33 mouse cellular contexts compared by ENCODE assay signal in genomic region chr5:151418551-151418950, GRCm38 (mm10). TPM values are rescaled to one million over a fixed set of nuclear protein-coding genes. Genes with fewer than 3 reads are reported as not detected.
A peak's percentile ranks its signal among the peaks of the same experiment; 100 is the strongest.
DNase-seq lines count a peak whose midpoint lies in the region; ATAC-seq and TF ChIP-seq lines count a peak whose summit lies in the region.
"Had no signal": no experiment of that assay in that cellular context is flagged by ENCODE, and none has a peak within 500 bp of the region (broad histone marks: within the 10 kb centered on the region; RNA-seq: fewer than 3 reads in every experiment).

No protein-coding gene starts in this region.

- no peak for TF ChIP-seq CTCF in heart, adult 2 months (IDR thresholded peaks at IDR 0.05)

- H3K79me2 ChIP-seq in heart, adult 2 months (replicated peaks; ENCODE audit: control insufficient read depth, insufficient read depth, low read length): no peaks in the 10 kb centered on the region

- no peak overlapping the region for H3K27ac ChIP-seq in heart, embryonic 12.5 days (ENCODE audit: poor library complexity, severe bottlenecking)
- H3K27ac ChIP-seq in heart, adult 2 months: no peak overlapping the region
- peak overlapping the region; percentile 62; the same call in 1 of the 2 replicates for H3K27ac ChIP-seq in liver, embryonic 12.5 days
- H3K27ac ChIP-seq: embryonic facial prominence, embryonic 15.5 days; heart, embryonic 10.5 days; hindbrain, embryonic 10.5 days; hindbrain, postnatal 0 days; kidney, postnatal 0 days; limb, embryonic 15.5 days; midbrain, embryonic 10.5 days; neural tube, embryonic 15.5 days had no signal

- no peak overlapping the region for H3K4me3 ChIP-seq in heart, embryonic 12.5 days
- H3K4me3 ChIP-seq in heart, adult 2 months: no peak overlapping the region
- no peak overlapping the region for H3K4me3 ChIP-seq in liver, embryonic 12.5 days
- H3K4me3 ChIP-seq: embryonic facial prominence, embryonic 15.5 days; heart, embryonic 10.5 days; hindbrain, embryonic 10.5 days; limb, embryonic 15.5 days; midbrain, embryonic 10.5 days; neural tube, embryonic 15.5 days had no signal

- intact Hi-C loops in heart, adult 2 months (cut with DNase I): no loop called here
- intact Hi-C loops in gastrocnemius, postnatal 14 days (cut with DNase I; ENCODE audit: low total_unique reads): no loop called here

- no peak overlapping the region for H3K4me2 ChIP-seq in heart, embryonic 12.5 days
- peak overlapping the region; percentile 51 for H3K4me2 ChIP-seq in liver, embryonic 12.5 days
- H3K4me2 ChIP-seq: embryonic facial prominence, embryonic 15.5 days; limb, embryonic 15.5 days; neural tube, embryonic 15.5 days had no signal

- no peak for TF ChIP-seq POLR2A in heart, adult 2 months (IDR thresholded peaks at IDR 0.05; ENCODE audit: insufficient read depth, low read depth, low read length)

- TF ChIP-seq EP300 in heart, adult 2 months (IDR thresholded peaks at IDR 0.05; ENCODE audit: insufficient read depth, low read depth, low read length): no peak

- 56% methylated on average over 2 of the region's 2 CpGs for WGBS in heart, embryonic 12.5 days
- 87% methylated on average over 2 of the region's 2 CpGs for WGBS in heart, adult 2 months
- 49% methylated on average over 2 of the region's 2 CpGs for WGBS in liver, embryonic 12.5 days (ENCODE audit: insufficient replicate concordance)

- no peak for DNase-seq in heart, adult 2 months
- peak; percentile 80 for DNase-seq in c-Kit-positive CD71-positive TER-119-positive erythroid progenitor cells, embryonic 14.5 days (ENCODE audit: low spot score)
- no peak for DNase-seq in embryo, embryonic 9.5 days (ENCODE audit: extremely low spot score)
- no peak for DNase-seq in cerebellum, adult 9-11 months
- no peak for DNase-seq in gastrocnemius, postnatal 14 days
- DNase-seq: adrenal gland, postnatal 25 days; cerebellum, adult 18-20 months; forebrain, postnatal 0 days; gastrocnemius, postnatal 36 days; heart, postnatal 10 days; kidney, adult 11 months; layer of hippocampus, adult 9-11 months; left cerebral cortex, postnatal 4 days; lung, postnatal 4 days; thymus, postnatal 25 days had no signal

- H3K9me3 ChIP-seq in heart, embryonic 12.5 days (replicated peaks): no peaks in the 10 kb centered on the region
- no peaks in the 10 kb centered on the region for H3K9me3 ChIP-seq in liver, embryonic 12.5 days (replicated peaks)
- H3K9me3 ChIP-seq: embryonic facial prominence, embryonic 15.5 days; heart, embryonic 10.5 days; hindbrain, embryonic 10.5 days; limb, embryonic 15.5 days; midbrain, embryonic 10.5 days; neural tube, embryonic 15.5 days had no signal

- H3K9ac ChIP-seq in heart, embryonic 12.5 days: no peak overlapping the region
- no peak overlapping the region for H3K9ac ChIP-seq in heart, adult 2 months (ENCODE audit: low read depth, low read length)
- H3K9ac ChIP-seq in liver, embryonic 12.5 days: no peak overlapping the region
- H3K9ac ChIP-seq: embryonic facial prominence, embryonic 15.5 days; forebrain, postnatal 0 days; limb, embryonic 15.5 days; neural tube, embryonic 15.5 days had no signal

- H3K36me3 ChIP-seq in heart, embryonic 12.5 days: no peaks in the 10 kb centered on the region
- no peaks in the 10 kb centered on the region for H3K36me3 ChIP-seq in heart, adult 2 months (ENCODE audit: control insufficient read depth, insufficient read depth, low read length)
- no peaks in the 10 kb centered on the region for H3K36me3 ChIP-seq in liver, embryonic 12.5 days
- H3K36me3 ChIP-seq: embryonic facial prominence, embryonic 15.5 days; heart, embryonic 10.5 days; hindbrain, embryonic 10.5 days; limb, embryonic 15.5 days; midbrain, embryonic 10.5 days; neural tube, embryonic 15.5 days had no signal

- H3K4me1 ChIP-seq in heart, embryonic 12.5 days (replicated peaks): peaks cover 10% of the 10 kb centered on the region
- H3K4me1 ChIP-seq in heart, adult 2 months (ENCODE audit: control insufficient read depth, insufficient read depth, low read length): no peaks in the 10 kb centered on the region
- H3K4me1 ChIP-seq in liver, embryonic 12.5 days: peaks cover 55% of the 10 kb centered on the region
- H3K4me1 ChIP-seq: hindbrain, embryonic 10.5 days; limb, embryonic 15.5 days; midbrain, embryonic 10.5 days; neural tube, embryonic 15.5 days had no signal

- no peaks in the 10 kb centered on the region for H3K27me3 ChIP-seq in heart, embryonic 12.5 days (replicated peaks)
- no peaks in the 10 kb centered on the region for H3K27me3 ChIP-seq in heart, adult 2 months (ENCODE audit: control insufficient read depth, insufficient read depth, low read length)
- no peaks in the 10 kb centered on the region for H3K27me3 ChIP-seq in liver, embryonic 12.5 days (replicated peaks)
- H3K27me3 ChIP-seq: embryonic facial prominence, embryonic 15.5 days; limb, embryonic 15.5 days; neural tube, embryonic 15.5 days had no signal

- peak; percentile 49; the same call in 1 of the 2 replicates for ATAC-seq in heart, embryonic 12.5 days (ENCODE audit: insufficient number of reproducible peaks, low FRiP score)
- peak; percentile 93 for ATAC-seq in liver, embryonic 12.5 days
- ATAC-seq in megakaryocyte progenitor cell, adult 5-6 weeks (replicated peaks; ENCODE audit: poor library complexity): 0 out of 2 replicates have a peak, but pooled peaks have one; percentile 29
- ATAC-seq: forebrain, postnatal 0 days; hindbrain, postnatal 0 days had no signal

RNA-seq across cellular contexts. Expression of gene Gm42906, which starts 9.4 kb away (rescaled TPM):
- not detected in 2 replicates for polyA plus RNA-seq in heart, embryonic 12.5 days (2016; fragmentation: Nextera tagmentation; extraction: Ambion mirVana)
- total RNA-seq in heart, adult 2 months (2021): 1 to 10 TPM in 1 of 2 experiments, not detected in 1; 2.9 TPM
- not detected in 2 replicates for polyA plus RNA-seq in heart, adult 2 months (2012; rRNA removed)
- polyA plus RNA-seq in liver, embryonic 12.5 days (2016; fragmentation: Nextera tagmentation; extraction: Ambion mirVana): not detected in 2 replicates
- not detected in 2 replicates for total RNA-seq in megakaryocyte progenitor cell, adult 5-6 weeks (2015)
- not detected in 2 replicates for total RNA-seq in megakaryocyte progenitor cell, adult 5-6 weeks (2017)
- total RNA-seq in gastrocnemius, postnatal 14 days (2021): 1 to 10 TPM in 1 of 2 experiments, not detected in 1; 1.5 TPM
- total RNA-seq: forebrain, postnatal 0 days; gastrocnemius, postnatal 36 days; hindbrain, postnatal 0 days; left cerebral cortex, adult 8-10 months; left cerebral cortex, postnatal 4 days had no signal
- polyA plus RNA-seq: brain, embryonic 14.5 days; embryonic facial prominence, embryonic 15.5 days; forebrain, embryonic 11.5 days; forebrain, postnatal 0 days; heart, embryonic 10.5 days; hindbrain, embryonic 10.5 days; hindbrain, postnatal 0 days; kidney, postnatal 0 days; large intestine, adult 2 months; limb, embryonic 15.5 days; lung, embryonic 16.5 days; midbrain, embryonic 10.5 days; neural tube, embryonic 15.5 days; small intestine, adult 2 months; testis, adult 2 months had no signal

Comparison
In these comparisons a context has a peak if more than half of its experiments do, and no peak if none do; other contexts are left out.
1. ATAC-seq: peak in every context shown above with its lines; median percentile 93 in liver, embryonic 12.5 days; 49 in heart, embryonic 12.5 days; 29 in megakaryocyte progenitor cell, adult 5-6 weeks.